Mouse (Mus musculus): ENCODE results near the gene Armh3.

Gene Armh3

DNA sequence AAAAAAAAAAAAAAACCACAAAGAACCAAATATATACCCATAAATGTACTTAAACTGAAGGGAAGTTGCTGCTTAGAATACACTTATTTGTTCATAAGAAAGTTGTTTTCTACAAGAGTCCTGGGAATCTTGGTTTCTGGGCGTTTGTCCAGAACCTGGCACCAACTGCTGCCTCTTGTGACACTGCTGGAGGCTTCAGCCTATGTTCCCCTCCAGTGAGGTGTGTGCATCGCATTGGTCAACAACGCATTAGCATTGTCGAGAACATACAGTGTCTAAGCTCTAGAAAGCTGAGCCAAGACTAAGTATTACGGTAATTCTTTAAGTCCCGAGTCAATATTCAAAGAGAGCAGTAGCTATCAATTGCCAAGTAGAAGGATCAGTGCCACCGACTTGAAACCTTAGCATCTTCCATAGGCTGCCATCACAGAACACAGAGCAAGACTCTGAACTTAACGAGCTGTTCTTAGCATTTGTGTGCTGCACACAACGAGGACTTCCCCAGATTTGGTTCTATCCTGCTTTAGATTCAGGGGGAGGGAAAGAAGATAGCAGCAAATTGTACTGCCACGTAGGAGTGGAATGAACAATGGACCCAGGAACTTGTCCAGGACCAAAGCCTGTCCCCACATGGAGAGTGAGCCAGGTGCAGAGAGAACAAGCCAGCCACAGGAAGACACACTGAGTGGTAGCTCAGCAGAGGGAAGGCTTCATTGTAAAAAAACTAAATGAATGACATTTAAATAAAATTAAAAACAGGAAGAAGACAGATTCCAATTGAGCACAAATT, 86.9 kb downstream of the Armh3 start:
- no peak for DNase-seq (ENCODE audit: low spot score)

DNA sequence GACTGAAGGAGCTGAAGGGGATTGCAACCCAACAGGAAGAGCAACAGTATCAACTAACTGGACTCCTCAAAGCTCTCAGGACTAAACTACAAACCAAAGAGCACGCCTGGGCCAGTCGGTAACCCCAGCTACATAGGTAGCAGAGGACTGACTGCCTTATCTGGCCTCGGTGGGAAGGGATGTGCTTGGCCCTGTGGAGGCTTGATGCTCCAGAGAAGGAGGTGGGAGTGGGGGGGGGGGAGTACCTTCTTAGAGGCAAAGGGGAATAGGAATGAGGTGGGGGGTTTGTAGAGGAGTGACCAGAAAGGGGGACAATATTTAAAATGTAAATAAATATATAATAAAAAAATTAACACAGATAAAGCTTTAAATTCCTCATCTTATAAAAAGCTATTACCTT, 90.0 kb downstream of the Armh3 start:
- no peak for DNase-seq (ENCODE audit: low spot score)

DNA sequence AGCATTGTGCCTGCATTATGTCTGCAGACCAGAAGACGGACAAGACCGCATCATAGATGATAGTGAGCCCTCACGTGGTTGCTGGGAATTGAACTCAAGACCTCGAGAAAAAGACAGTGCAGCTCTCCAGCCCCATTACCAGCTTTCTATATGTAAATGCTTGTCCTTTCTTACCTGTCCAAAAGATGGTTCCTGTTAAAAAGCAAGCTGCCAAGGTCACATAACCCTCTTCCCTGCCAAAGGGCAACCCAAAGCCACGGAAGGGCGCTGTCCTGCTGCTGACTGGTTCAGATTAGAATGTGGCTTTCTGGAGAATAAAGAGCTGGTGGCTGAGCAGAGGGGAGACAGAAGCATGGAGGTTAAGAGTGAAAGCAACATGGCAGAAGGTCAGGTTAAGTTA, 90.9 kb downstream of the Armh3 start:
- no peak for DNase-seq (ENCODE audit: low spot score)

DNA sequence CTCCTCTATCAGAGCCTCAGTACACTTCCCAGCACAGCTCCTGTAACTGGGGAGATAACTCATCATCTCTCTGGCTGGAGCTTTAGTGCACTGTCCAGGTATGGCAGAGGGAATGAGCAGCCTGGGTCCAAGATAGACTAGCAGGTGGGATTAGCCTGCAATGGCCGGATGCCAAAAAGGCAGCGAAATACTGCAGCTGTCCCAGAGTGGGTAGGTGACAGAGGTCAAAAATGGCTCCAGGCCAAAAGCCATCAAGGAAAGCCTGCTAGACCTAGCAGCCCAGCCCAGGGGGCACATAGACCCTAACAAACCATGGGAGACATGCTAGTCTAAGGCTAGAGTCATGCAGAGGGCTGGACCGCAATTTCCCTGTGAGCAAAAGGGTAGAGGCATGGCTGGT, 94.4 kb downstream of the Armh3 start:
- no peak for DNase-seq (ENCODE audit: low spot score)

DNA sequence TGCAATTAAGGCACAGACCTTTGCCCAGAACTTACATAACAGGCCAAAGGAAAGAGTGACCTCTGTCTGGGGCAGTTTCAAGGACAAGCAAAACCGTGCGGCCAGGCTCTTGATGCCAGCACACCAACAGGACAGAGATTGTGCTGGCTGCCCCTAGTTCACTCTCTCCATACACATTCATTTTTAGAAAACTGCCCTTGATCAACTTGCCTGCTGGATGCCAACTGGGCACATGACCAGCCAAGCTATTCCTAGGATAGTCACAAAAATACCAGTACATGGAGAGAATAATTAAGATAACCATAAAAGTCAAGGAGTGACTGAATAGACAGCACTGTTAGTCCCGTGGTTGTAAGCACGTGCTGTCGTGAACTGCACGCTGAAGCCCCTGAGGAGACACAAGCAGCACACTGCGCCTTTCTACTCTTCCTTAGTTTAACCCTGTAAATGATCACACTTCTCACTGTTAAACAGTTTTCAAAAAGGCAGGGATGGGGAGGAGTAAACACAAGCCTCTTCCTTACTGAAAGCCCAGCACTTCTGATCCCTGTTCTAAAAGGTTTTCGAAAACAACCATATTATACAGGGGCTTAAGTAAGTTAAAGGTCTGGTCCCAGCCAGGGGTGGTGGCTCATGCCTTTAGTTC, 95.8 kb downstream of the Armh3 start:
- no peak for DNase-seq (ENCODE audit: low spot score)

DNA sequence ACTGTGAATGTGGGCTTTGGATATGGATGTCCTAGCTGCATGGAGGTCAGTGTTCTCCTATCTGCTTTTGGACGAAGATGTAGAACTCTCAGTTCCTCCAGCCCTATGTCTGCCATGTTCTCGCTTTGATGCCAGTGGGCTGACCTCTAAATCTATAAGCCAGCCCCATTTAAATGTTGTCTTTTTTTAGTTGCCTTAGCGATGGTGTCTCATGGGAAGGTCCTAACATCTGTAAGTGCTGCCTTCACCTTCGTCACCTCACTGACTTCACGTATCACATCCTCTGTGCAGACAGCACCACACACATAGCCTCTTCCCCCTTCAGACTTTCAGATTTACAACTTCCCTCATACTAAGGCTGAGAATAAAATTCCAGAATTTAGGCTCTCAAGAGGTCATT, 97.5 kb downstream of the Armh3 start:
- no peak for DNase-seq (ENCODE audit: low spot score)

DNA sequence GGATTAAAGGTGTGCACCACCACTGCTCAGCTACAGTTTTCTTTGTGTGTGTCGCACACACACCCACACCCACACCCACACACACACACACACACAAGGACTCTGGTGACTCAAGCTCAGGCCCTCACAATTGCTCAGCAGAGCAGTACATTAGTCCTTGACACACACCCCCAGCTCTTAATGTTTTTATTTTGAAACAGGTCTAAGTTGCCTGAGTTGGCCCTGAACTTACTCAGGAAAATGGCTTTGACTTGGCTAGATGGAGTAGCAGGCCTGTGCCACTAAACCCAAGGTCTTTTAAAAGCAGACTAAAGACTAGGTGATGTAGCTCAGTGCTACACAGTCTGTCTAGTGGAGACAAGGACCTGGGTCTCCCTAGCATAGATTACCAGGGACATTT, 102.6 kb downstream of the Armh3 start:
- no peak for DNase-seq (ENCODE audit: low spot score)

DNA sequence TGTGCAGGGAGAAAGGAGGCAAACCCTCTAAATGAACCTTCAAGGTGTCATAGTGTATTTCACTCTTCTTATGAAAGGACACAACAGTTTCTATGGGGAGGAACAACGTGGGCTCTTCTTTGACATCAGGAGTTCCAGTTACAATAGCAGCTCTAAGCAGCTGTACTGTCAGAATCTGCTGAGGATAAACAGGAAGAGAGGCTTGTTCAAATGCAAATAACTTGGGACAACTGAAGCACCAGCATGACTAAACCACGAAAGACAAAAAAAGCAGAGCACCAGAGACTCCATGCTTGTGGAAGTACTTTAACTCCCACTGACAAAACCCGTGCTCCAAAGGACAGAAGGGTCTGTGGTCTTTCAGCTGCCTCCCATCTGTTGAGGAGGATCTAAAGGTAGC, 116.2 kb downstream of the Armh3 start:
- no peak for DNase-seq (ENCODE audit: low spot score)

DNA sequence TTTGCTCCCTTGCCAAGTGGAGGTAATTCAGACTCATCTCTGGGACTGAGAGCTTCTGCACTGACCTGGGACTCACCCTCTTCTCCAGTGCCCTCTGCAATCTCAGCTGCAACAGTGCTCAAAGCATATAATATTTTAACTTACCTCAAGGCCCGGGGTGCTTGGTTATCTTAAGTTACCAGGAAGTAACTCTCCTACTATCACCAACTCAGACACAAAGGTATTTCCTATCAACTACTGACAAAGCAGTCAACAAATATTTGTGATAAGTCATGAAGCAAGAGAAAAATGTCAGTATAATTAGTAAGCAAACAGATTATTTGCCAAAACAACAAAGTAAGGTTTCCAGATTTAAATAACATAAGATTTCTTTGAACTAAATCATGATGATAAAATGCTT, 125.0 kb downstream of the Armh3 start:
- no peak for DNase-seq (ENCODE audit: low spot score)

DNA sequence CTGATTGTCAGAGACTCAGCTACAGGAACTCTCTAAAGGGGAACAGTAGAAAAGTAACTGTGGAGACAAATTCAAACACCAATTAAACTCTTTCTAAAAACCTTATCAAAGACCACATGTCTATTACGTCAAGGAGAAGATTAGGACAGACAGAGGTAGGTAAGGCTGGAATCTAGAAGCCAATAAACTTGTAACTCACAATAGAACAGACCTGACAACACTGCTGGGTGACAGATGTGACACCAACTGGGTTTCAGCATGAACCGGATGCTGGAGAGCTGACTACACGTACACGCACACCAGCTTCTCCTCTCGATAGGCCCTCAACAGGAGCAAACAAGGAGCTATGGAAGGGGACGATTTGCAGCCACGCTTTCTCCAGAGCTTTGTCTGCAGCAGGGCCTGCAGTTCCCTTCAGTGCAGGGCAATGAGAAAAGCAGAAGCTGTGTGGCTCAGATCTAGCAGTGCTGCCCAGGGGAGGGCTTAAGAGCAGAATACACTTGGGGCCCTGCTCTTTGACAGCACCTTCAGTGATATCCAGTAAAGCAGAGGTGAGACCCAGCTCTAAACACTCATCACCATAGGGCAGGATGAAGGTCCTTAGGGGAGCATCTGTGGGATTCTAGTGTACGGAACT, 142.9 kb downstream of the Armh3 start:
- DNase-seq (ENCODE audit: low spot score): no peak

DNA sequence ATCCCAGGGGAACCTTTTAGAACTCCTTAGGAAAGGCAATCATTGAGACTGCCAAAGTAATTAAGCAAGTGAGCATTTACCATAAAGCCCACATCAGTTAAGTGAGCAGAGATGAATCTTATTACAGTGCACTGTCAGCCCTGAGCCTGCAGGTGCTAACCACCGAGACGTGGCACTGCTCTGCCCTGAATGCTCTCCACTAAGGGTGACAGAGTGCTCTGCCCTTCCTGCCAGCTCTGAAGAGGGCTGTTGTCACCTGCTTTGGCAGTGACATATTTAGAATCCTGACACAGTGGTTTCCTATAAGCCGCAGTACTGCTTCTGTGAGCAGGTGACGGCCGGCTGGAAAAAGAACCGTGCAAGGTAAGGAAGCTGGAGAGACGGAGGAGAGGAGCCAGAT, 143.8 kb downstream of the Armh3 start:
- DNase-seq (ENCODE audit: low spot score): no peak

DNA sequence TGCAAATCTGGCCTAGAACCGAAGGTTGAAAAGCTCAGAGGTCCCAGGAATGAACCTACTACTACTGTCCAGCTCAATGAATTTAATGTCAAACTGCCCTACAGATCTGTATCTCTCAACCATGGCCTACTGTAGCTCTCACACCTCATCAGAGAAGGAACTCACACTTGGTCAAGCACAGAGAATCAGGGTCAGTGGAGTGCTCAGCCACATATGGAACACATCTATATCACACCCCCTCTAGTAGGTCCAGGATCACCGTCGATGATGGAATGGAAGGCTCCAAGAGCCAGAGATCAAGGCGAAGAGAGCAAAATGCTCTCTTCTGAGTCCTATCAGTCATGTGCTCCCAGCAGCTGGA, 150.6 kb downstream of the Armh3 start:
- no peak for DNase-seq (ENCODE audit: low spot score)

DNA sequence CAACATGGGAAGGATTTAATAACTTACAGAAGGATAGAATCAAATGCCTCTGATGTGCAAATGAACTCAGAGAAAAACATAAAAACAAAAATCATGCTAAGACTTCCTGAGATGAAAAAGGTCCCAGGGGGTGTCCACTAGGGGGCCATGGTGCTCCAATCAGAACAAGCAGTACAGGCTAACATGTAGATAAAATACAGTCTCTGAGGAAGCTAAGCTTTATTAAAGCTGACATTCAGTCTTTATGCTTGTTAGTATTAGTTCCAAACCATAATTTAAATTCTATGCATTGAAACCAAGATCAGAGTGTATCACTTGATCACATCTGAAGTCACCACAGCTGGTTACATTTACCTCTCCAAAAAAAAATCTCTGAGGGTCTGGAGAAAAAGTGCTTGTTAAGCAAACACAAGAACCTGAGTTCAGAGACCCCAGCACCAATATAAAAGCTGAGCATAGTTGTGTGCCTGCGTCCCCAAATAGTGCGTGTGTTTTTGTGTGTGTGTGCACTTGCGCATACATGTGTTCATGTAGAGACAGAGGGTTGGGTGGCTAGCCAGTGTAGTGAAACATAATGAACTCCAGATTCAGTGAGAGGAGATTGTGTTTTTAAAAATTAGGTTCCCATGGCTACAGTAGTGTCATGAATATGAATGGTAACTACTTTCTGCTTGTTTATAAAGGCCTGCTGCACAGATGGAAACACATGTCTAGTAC, 151.1 kb downstream of the Armh3 start:
- no peak for DNase-seq (ENCODE audit: low spot score)

DNA sequence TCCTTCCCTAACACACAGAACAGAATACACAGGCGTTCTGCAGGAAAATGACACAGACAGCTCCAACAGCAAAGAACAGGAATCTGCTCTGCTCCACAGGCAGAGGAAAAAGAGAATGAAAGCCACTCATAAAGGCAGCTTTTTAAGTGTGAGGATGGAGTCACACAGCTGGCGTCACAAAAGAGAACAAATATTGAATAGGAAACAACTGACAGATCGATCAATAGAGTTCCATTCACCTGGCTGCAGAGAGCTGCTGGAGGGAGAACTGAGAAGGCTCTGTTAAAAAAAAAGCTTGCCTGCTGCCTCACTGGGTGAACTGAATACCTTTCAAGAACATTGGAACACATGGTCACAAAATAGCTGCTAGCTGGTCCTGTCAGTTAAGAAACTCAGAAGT, 154.1 kb downstream of the Armh3 start:
- DNase-seq (ENCODE audit: low spot score): no peak

DNA sequence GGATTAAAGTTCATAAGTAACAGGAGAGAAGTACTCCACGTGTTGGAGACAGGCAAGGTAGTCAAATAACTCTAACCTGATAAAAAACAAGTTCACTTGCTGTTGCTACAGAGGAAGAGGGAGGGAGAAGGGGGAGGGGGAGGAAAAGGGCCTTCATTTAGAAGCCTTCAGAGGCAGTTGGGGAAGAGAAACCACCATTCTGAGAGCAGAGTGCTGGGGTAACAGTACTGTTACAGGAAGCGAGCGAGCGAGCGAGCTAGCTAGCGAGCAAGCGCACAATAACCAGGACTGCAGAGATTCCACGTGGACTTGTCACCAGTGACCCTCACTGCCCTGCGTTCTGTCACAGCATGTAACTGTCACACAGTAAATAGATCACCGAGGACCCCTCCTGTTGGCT, 154.9 kb downstream of the Armh3 start:
- peak; percentile 29 for DNase-seq (ENCODE audit: low spot score)

DNA sequence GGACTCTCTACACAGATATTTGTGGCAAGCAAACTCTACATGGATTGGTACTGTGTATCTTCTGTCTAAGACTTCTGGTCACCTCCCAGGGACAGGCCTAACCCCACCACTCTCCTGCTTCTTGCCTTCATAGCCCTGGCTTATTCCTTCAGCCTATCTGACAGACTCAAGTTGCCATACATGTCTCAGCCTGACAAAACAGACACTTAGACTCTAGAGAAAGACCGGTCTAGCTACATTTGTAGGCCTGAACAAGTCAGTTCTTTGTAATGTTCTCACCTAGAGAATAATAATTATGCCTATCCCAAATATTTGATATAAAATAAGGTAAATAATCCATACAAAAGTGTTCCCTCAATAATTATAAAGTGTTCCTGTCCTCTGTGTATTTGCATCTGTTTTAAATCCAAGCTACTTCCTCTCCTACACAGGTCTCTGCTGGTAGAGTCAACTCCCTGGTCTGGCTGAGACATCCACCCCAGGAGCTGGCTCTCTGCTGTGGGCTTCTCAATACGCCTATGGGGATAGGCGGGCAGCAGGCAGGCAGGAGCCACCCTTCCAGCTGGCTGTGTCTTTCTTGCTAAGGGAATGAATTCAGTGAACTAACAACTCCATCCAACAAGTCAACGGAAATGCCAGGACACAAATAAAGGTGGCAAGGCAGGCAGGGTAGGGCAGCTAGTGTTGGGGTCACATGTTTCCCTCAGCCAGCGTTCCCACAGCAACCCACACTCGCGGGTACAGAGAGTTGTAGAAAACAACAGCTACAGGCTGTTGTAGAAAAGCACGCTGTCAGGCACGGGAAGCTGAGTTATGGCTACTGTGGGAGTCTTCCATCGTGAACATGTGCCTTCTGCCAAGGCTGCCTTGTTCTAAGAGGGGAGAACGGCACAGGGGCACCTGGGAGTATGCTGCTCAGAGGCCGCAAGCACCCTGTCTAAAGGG, 161.0 kb downstream of the Armh3 start:
- peak; percentile 8 for DNase-seq (ENCODE audit: low spot score)

DNA sequence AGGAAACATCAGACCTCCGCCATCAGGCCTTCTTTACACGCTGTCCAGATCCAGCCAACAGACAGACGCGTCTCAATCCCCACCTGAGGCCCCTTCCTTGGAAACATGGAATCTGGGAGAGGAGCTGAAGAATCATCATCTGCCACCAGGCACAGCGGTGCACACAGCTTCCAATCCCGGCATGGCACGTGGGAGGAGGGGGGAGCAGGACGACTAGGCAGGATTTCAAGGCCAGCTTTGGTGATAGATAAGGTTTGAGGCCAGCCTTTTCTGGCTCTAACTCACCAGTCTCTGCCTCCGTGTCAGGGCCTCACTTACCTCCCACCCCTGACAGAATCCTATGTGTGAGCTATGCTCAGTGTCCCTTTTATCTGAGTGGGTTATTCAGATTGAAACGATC, 162.8 kb downstream of the Armh3 start:
- no peak for DNase-seq (ENCODE audit: low spot score)

DNA sequence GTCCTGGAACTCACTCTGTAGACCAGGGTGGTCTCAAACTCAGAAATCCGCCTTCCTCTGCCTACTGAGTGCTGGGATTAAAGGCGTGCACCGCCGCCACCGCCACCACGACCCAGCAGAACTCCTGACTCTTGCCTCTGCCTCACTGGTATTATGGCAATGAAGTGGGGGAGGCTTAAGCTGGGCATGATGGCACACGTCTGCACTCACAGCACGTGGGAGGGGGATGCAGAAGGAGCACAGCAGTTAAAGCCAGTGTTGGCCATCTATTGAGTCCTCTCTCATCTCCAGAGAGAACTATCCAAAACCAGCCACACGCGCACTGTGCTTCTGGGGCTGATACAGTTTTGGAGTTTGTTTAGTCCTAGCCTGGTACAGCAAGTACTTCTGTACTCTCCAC, 164.6 kb downstream of the Armh3 start:
- no peak for DNase-seq (ENCODE audit: low spot score)

DNA sequence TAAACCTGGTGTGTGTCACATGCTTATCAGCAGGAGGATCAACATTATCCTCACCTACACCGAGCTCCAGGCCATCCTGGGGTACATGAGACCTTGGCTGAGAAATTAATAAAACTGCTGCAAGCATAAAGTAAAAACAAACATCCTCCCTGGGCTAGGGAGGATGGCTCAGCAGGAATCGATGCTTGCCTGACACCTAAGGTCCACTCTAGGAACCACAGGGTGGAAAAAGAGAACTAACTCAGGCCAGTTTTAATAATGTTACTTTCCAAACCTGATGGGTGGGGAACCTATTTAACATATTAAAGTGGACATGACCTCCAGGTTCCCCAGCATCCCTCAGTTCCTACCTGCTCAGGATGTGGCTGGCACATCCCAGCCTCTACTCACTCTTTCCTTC, 167.6 kb downstream of the Armh3 start:
- no peak for DNase-seq (ENCODE audit: low spot score)

DNA sequence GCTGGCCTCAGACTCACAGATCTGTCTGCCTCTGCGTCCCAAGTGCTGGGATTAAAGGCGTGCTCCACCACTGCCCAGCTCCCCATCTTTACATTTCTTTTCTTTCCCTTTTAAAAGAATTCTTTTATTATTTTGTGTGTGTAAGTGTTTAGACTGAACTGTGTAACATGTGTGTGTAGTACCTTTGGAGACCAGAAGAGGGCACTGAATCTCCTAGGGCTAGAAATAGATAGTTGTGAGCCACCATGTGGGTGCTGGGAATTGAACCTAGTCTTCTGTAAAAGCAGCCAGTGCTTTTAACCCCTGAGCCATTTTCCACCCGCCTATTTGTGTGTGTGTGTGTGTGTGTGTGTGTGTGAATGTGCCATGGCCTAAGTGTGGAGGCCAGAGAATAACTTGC, 170.6 kb downstream of the Armh3 start:
- no peak for DNase-seq (ENCODE audit: low spot score)

DNA sequence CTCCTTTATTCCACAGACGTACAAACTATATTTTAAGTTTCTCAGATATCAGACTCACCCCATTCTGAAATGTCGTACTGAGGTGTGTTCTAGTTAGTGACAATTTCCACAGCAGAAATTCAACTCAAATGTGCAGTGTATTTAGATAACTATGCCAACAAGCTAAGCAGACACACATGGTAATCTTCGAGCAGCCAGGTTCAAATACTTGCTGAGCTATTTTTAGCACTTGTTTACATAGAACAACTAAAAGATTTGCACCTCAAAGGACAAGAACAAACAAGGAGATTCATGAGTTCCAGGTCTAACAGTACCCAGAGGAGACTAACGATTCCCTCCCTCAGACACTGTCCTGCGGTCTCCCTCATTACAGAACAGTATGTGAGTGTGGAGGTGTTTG, 171.2 kb downstream of the Armh3 start:
- no peak for DNase-seq (ENCODE audit: low spot score)

DNA sequence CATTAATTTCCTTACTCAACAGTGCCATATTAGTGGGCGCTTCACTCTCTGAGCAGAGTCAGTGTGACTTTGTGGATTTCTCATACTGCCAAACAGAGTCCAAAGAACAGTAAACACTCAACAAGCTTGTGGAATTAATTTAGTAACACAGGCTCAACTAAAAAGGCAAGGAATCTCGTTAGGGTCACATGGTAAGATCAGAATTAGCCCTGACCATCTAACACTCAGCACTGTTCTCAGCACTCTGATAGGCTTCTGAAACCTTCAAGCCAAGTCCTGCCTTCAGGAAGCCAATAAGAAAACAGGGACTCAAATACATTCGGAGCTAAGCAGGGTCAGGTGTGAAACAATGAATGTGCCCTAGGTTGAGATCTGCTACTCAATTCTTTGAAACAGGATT, 172.1 kb downstream of the Armh3 start:
- peak; percentile 9 for DNase-seq (ENCODE audit: low spot score)
